ENCODE assay signal across 21 mouse cellular contexts in the genomic region with DNA sequence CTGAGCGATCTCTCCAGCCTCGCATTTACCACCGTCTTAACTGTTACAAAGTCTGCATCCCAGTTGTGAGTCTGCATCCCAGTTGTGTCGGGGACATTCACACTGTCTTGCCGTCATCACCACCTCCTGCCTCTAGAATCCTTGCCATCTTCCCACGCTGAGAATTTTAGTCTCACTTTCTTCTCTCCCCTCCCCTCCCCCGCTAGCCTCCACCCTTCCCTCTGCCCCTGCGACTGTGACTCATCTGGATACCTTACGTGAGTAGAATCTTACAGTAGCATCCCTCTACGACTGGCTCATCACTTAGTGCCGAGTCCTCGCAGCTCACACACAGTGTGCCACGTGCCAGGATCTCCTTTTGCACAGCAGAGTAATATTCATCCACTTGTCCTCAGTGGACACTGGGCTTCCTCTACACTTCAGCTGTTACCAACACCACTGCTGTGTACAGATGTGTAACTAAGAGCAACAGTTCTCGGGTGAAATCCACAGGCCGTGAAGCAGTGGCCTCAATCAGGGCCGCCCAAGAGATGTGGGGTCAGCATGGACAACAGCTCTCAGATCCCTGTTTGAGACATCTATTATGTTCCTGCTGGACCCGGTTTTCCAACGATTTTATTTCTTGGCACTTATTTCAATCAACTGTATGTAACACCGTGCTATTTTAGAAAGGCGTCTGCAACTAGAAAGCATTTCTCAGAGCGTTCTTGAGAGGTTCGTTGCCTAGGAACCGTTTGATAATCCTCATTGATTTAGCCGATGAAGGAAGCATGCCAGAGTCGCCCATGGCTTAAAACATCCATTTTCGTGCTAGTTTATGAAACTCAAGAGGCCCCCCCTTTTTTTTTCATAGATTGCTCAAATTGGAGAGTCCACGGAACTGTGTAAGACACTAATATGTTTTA. TPM values are rescaled to one million over a fixed set of nuclear protein-coding genes. Genes with fewer than 3 reads are reported as not detected.
DNase-seq lines count a peak whose midpoint lies in the region; ATAC-seq lines count a peak whose summit lies in the region.
"Had no signal": no experiment of that assay in that cellular context is flagged by ENCODE, and none has a peak within 500 bp of the region (broad histone marks: within the 10 kb centered on the region; RNA-seq: fewer than 3 reads in every experiment).

No protein-coding gene starts in this region.

- peak; percentile 12 to 14 for DNase-seq in left cerebral cortex, adult 18-20 months (ENCODE audit: low spot score in 2 of 2)
- DNase-seq in left cerebral cortex, adult 11 months (ENCODE audit: low spot score), result no peak
- peak; percentile 62 for DNase-seq in forebrain, embryonic 14.5 days (ENCODE audit: low spot score)
- DNase-seq in left cerebral cortex, postnatal 14 days (ENCODE audit: low spot score in 2 of 2), result peak; percentile 48 to 70
- DNase-seq in right cerebral cortex, postnatal 10 days (ENCODE audit: low spot score in 2 of 2), result peak; percentile 66 to 81
- no peak for DNase-seq in kidney, adult 8-10 months
- no peak for DNase-seq in liver
- DNase-seq: adrenal gland, postnatal 25 days; cerebellum, postnatal 36 days; gastrocnemius, postnatal 36 days; heart, postnatal 36 days; lung, postnatal 10 days; thymus, adult 18-20 months had no signal

- no peak overlapping the region for H3K9ac ChIP-seq in forebrain, embryonic 14.5 days (ENCODE audit: low read length)
- H3K9ac ChIP-seq: embryonic facial prominence, embryonic 12.5 days had no signal

- peak; percentile 44; the same call in 1 of the 2 replicates for ATAC-seq in forebrain, embryonic 14.5 days
- ATAC-seq: inflammation-experienced regulatory T-cells, adult 6 months had no signal

- no peaks in the 10 kb centered on the region for H3K9me3 ChIP-seq in forebrain, embryonic 14.5 days (replicated peaks; ENCODE audit: control insufficient read depth, low read length)
- H3K9me3 ChIP-seq: embryonic facial prominence, embryonic 12.5 days; heart, embryonic 10.5 days had no signal

- no peak overlapping the region for H3K4me3 ChIP-seq in forebrain, embryonic 14.5 days (ENCODE audit: low read depth, low read length)
- H3K4me3 ChIP-seq: embryonic facial prominence, embryonic 12.5 days; heart, embryonic 10.5 days; megakaryocyte, embryonic 14.5 days had no signal

- 69% methylated on average over 27 of the region's 27 CpGs for WGBS in forebrain, embryonic 14.5 days

- intact Hi-C loops in left cerebral cortex, postnatal 14 days (cut with DNase I), result no loop called here

- H3K27ac ChIP-seq in forebrain, embryonic 14.5 days (ENCODE audit: low read depth, low read length), result peak overlapping the region; percentile 21; the same call in 1 of the 2 replicates
- H3K27ac ChIP-seq: embryonic facial prominence, embryonic 12.5 days; heart, embryonic 10.5 days had no signal

- H3K27me3 ChIP-seq in forebrain, embryonic 14.5 days (replicated peaks; ENCODE audit: control insufficient read depth, insufficient read depth, low read length), result no peaks in the 10 kb centered on the region
- H3K27me3 ChIP-seq: embryonic facial prominence, embryonic 12.5 days; megakaryocyte, embryonic 14.5 days had no signal

- no peaks in the 10 kb centered on the region for H3K36me3 ChIP-seq in forebrain, embryonic 14.5 days (ENCODE audit: control insufficient read depth, insufficient read depth, low read length)
- H3K36me3 ChIP-seq: embryonic facial prominence, embryonic 12.5 days; heart, embryonic 10.5 days had no signal

- no peak overlapping the region for H3K4me2 ChIP-seq in forebrain, embryonic 14.5 days (ENCODE audit: low read length)
- H3K4me2 ChIP-seq: embryonic facial prominence, embryonic 12.5 days had no signal

- H3K4me1 ChIP-seq in forebrain, embryonic 14.5 days (ENCODE audit: control insufficient read depth, insufficient read depth, low read length), result no peaks in the 10 kb centered on the region
- H3K4me1 ChIP-seq: embryonic facial prominence, embryonic 12.5 days; heart, embryonic 10.5 days; megakaryocyte, embryonic 14.5 days had no signal

RNA-seq across cellular contexts. Expression of gene Gpr12, which starts 13.4 kb away (rescaled TPM):
- 10 to 100 TPM; 24.4 to 30.5 TPM for total RNA-seq in left cerebral cortex, adult 18-20 months (2021)
- 13.3 and 20.3 TPM in 2 replicates for polyA plus RNA-seq in forebrain, embryonic 14.5 days (2014; fragmentation: Nextera tagmentation; extraction: Ambion mirVana)
- total RNA-seq in left cerebral cortex, postnatal 14 days (2021), result 10 to 100 TPM; 41.5 to 50.8 TPM
- total RNA-seq: adrenal gland, postnatal 25 days; gastrocnemius, postnatal 36 days; heart, postnatal 36 days had no signal
- polyA plus RNA-seq: inflammation-experienced regulatory T-cells, adult 6 months; small intestine, adult 2 months had no signal

RNA-seq across cellular contexts. Expression of gene Gm3415, which starts 42.5 kb away (rescaled TPM):
- not detected for total RNA-seq in left cerebral cortex, adult 18-20 months (2021)
- polyA plus RNA-seq in forebrain, embryonic 14.5 days (2014; fragmentation: Nextera tagmentation; extraction: Ambion mirVana), result not detected in 2 replicates
- total RNA-seq in left cerebral cortex, postnatal 14 days (2021), result not detected
- total RNA-seq: adrenal gland, postnatal 25 days; gastrocnemius, postnatal 36 days; heart, postnatal 36 days had no signal
- polyA plus RNA-seq: embryonic facial prominence, embryonic 12.5 days; heart, embryonic 10.5 days; inflammation-experienced regulatory T-cells, adult 6 months; kidney, embryonic 14.5 days; liver, embryonic 11.5 days; neural tube, embryonic 11.5 days; small intestine, adult 2 months had no signal

Comparison
In these comparisons a context has a peak if more than half of its experiments do, and no peak if none do; other contexts are left out.
1. DNase-seq: peak in left cerebral cortex, adult 18-20 months (2 of 2), forebrain, embryonic 14.5 days (single experiment), left cerebral cortex, postnatal 14 days (2 of 2) and right cerebral cortex, postnatal 10 days (2 of 2); none in left cerebral cortex, adult 11 months (single experiment), kidney, adult 8-10 months (0 of 2) and liver (single experiment).